Mouse (Mus musculus): ENCODE measurements around the gene Ifngr2.

GRCm38 (mm10) chr16:91612525-91612924, 65.7 kb downstream of the Ifngr2 start:
- no peak for TF ChIP-seq POLR2A (IDR thresholded peaks at IDR 0.05; ENCODE audit: borderline replicate concordance, low read depth, low read length)
- TF ChIP-seq CTCF (IDR thresholded peaks at IDR 0.05; ENCODE audit: low read depth, low read length) = no peak

Data from bone marrow macrophage, adult 2 months (primary cell).